Mouse (Mus musculus): ENCODE measurements at regions not wholly inside any gene's neighbourhood (a gene's known extent, or its start where the extent isn't known, plus 50 kb on each side); places are given as distances from the start of the nearest gene placed in this dataset.

GRCm38 (mm10) chr4:153604695-153605485 is 122.3 kb upstream of the Ajap1 start:
- H3K36me3 ChIP-seq (ENCODE audit: insufficient read depth, low read length) = no peaks in the 10 kb centered on the region
- no peaks in the 10 kb centered on the region for H3K4me1 ChIP-seq (ENCODE audit: insufficient read depth, low read length)
- H3K4me2 ChIP-seq (replicated peaks; ENCODE audit: low read depth, low read length) = no peak overlapping the region
- no peaks in the 10 kb centered on the region for H3K27me3 ChIP-seq (ENCODE audit: insufficient read depth, low read length)
- WGBS = 89% methylated on average over 16 of the region's 16 CpGs
- H3K4me3 ChIP-seq (ENCODE audit: low read length) = no peak overlapping the region
- no peak overlapping the region for H3K27ac ChIP-seq (ENCODE audit: low read length)
- no peak for ATAC-seq (ENCODE audit: low FRiP score, low TSS enrichment)
- H3K9me3 ChIP-seq (ENCODE audit: low read length) = no peaks in the 10 kb centered on the region
- no peak overlapping the region for H3K9ac ChIP-seq (replicated peaks; ENCODE audit: low read length)

DNA sequence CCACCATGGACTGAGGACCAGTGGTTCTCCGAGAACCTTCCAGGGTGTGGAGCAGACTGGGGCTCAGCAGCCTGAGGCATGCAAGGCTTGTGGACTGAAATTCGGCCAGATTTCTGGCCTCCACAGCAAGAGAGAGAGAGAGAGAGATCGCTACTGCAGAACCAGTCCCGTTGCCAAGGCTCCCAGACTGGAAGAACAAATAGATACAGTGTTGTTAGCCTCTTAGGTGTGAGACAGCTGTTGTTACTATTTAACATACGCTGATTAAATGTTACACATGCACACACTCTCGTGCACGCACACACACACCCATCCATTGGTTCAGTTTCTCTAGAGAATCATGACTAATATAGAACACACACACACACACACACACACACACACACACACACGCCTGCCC is 133.4 kb upstream of the Ajap1 start:
- Histone ChIP-seq H3K4me1 (ENCODE audit: insufficient read depth, low read length) (no peaks in the 10 kb centered on the region), H3K4me3 (ENCODE audit: low read length) (no peak overlapping the region), H3K36me3 (ENCODE audit: insufficient read depth, low read length) (no peaks in the 10 kb centered on the region), H3K27ac (ENCODE audit: low read length) (no peak overlapping the region), H3K9me3 (ENCODE audit: low read length) (no peaks in the 10 kb centered on the region), H3K9ac (replicated peaks; ENCODE audit: low read length) (no peak overlapping the region), H3K27me3 (ENCODE audit: insufficient read depth, low read length) (no peaks in the 10 kb centered on the region), H3K4me2 (replicated peaks; ENCODE audit: low read depth, low read length) (no peak overlapping the region)
- no peak for ATAC-seq (ENCODE audit: low FRiP score, low TSS enrichment)
- 84% methylated on average over 8 of the region's 8 CpGs for WGBS

GRCm38 (mm10) chr4:153616938-153617337 is 134.3 kb upstream of the Ajap1 start:
- H3K9ac ChIP-seq (replicated peaks; ENCODE audit: low read length) = no peak overlapping the region
- H3K36me3 ChIP-seq (ENCODE audit: insufficient read depth, low read length) = no peaks in the 10 kb centered on the region
- ATAC-seq (ENCODE audit: low FRiP score, low TSS enrichment) = no peak
- H3K9me3 ChIP-seq (ENCODE audit: low read length) = no peaks in the 10 kb centered on the region
- no peaks in the 10 kb centered on the region for H3K4me1 ChIP-seq (ENCODE audit: insufficient read depth, low read length)
- no peak overlapping the region for H3K4me2 ChIP-seq (replicated peaks; ENCODE audit: low read depth, low read length)
- WGBS = 87% methylated on average over 6 of the region's 6 CpGs
- no peak overlapping the region for H3K27ac ChIP-seq (ENCODE audit: low read length)
- H3K27me3 ChIP-seq (ENCODE audit: insufficient read depth, low read length) = no peaks in the 10 kb centered on the region
- H3K4me3 ChIP-seq (ENCODE audit: low read length) = no peak overlapping the region

GRCm38 (mm10) chr4:153620871-153621270 is 138.3 kb upstream of the Ajap1 start:
- Histone ChIP-seq H3K9me3 (ENCODE audit: low read length) (no peaks in the 10 kb centered on the region), H3K9ac (replicated peaks; ENCODE audit: low read length) (no peak overlapping the region), H3K36me3 (ENCODE audit: insufficient read depth, low read length) (no peaks in the 10 kb centered on the region), H3K4me3 (ENCODE audit: low read length) (no peak overlapping the region), H3K4me1 (ENCODE audit: insufficient read depth, low read length) (no peaks in the 10 kb centered on the region), H3K27ac (ENCODE audit: low read length) (no peak overlapping the region), H3K4me2 (replicated peaks; ENCODE audit: low read depth, low read length) (no peak overlapping the region), H3K27me3 (ENCODE audit: insufficient read depth, low read length) (no peaks in the 10 kb centered on the region)
- WGBS = 68% methylated on average over 5 of the region's 5 CpGs
- no peak for ATAC-seq (ENCODE audit: low FRiP score, low TSS enrichment)

- no peak for ATAC-seq (ENCODE audit: low FRiP score, low TSS enrichment)
- Histone ChIP-seq H3K4me2 (replicated peaks; ENCODE audit: low read depth, low read length) (no peak overlapping the region), H3K27ac (ENCODE audit: low read length) (no peak overlapping the region), H3K36me3 (ENCODE audit: insufficient read depth, low read length) (no peaks in the 10 kb centered on the region), H3K4me3 (ENCODE audit: low read length) (no peak overlapping the region), H3K4me1 (ENCODE audit: insufficient read depth, low read length) (no peaks in the 10 kb centered on the region), H3K27me3 (ENCODE audit: insufficient read depth, low read length) (no peaks in the 10 kb centered on the region), H3K9ac (replicated peaks; ENCODE audit: low read length) (no peak overlapping the region), H3K9me3 (ENCODE audit: low read length) (no peaks in the 10 kb centered on the region; the same call in 1 of the 2 replicates)
- 79% methylated on average over 7 of the region's 7 CpGs for WGBS
These were observed 148.6 kb upstream of the Ajap1 start for GRCm38 (mm10) chr4:153631161-153631560.

GRCm38 (mm10) chr4:153632056-153632455 is 149.4 kb upstream of the Ajap1 start:
- H3K36me3 ChIP-seq (ENCODE audit: insufficient read depth, low read length) = no peaks in the 10 kb centered on the region
- WGBS = 94% methylated on average over 5 of the region's 5 CpGs
- H3K4me2 ChIP-seq (replicated peaks; ENCODE audit: low read depth, low read length) = no peak overlapping the region

DNA sequence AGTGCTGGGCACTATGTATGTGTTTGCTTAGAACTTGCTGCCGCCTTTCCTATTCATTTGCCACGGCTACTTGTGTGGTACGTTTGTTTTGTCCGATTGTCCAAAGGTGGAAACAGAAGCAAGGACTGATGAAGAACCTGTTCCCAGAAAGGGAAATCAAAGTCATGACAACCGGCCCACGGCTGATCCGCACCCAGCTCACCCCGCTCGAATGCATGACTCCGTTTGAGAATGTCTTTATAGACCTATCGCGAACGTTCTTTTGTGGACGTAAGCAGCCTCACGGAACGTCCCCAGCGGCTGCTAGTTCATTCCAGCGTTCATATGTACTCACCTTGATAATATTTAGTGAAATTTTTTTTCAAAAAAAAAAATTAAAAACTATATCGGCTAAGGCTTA is 149.9 kb upstream of the Ajap1 start:
- 89% methylated on average over 19 of the region's 19 CpGs for WGBS
- no peak for ATAC-seq (ENCODE audit: low FRiP score, low TSS enrichment)
- Histone ChIP-seq H3K36me3 (ENCODE audit: insufficient read depth, low read length) (no peaks in the 10 kb centered on the region), H3K9ac (replicated peaks; ENCODE audit: low read length) (no peak overlapping the region), H3K4me2 (replicated peaks; ENCODE audit: low read depth, low read length) (no peak overlapping the region), H3K27me3 (ENCODE audit: insufficient read depth, low read length) (no peaks in the 10 kb centered on the region), H3K4me3 (ENCODE audit: low read length) (no peak overlapping the region), H3K9me3 (ENCODE audit: low read length) (no peaks in the 10 kb centered on the region; the same call in 1 of the 2 replicates), H3K27ac (ENCODE audit: low read length) (no peak overlapping the region), H3K4me1 (ENCODE audit: insufficient read depth, low read length) (no peaks in the 10 kb centered on the region)

More at GRCm38 (mm10) chr4:153632056-153632455, 149.4 kb upstream of the Ajap1 start:
- no peak overlapping the region for H3K4me3 ChIP-seq (ENCODE audit: low read length)
- no peak for ATAC-seq (ENCODE audit: low FRiP score, low TSS enrichment)
- H3K9me3 ChIP-seq (ENCODE audit: low read length) = no peaks in the 10 kb centered on the region; the same call in 1 of the 2 replicates
- no peaks in the 10 kb centered on the region for H3K27me3 ChIP-seq (ENCODE audit: insufficient read depth, low read length)
- no peaks in the 10 kb centered on the region for H3K4me1 ChIP-seq (ENCODE audit: insufficient read depth, low read length)
- no peak overlapping the region for H3K27ac ChIP-seq (ENCODE audit: low read length)
- H3K9ac ChIP-seq (replicated peaks; ENCODE audit: low read length) = no peak overlapping the region

GRCm38 (mm10) chr4:153633260-153633659 is 150.6 kb upstream of the Ajap1 start:
- 27% methylated on average over 5 of the region's 5 CpGs for WGBS
- no peak overlapping the region for H3K27ac ChIP-seq (ENCODE audit: low read length)
- no peaks in the 10 kb centered on the region for H3K27me3 ChIP-seq (ENCODE audit: insufficient read depth, low read length)
- H3K4me2 ChIP-seq (replicated peaks; ENCODE audit: low read depth, low read length) = no peak overlapping the region
- H3K9ac ChIP-seq (replicated peaks; ENCODE audit: low read length) = no peak overlapping the region
- H3K4me1 ChIP-seq (ENCODE audit: insufficient read depth, low read length) = no peaks in the 10 kb centered on the region
- no peak overlapping the region for H3K4me3 ChIP-seq (ENCODE audit: low read length)
- no peaks in the 10 kb centered on the region; the same call in 1 of the 2 replicates for H3K9me3 ChIP-seq (ENCODE audit: low read length)
- no peaks in the 10 kb centered on the region for H3K36me3 ChIP-seq (ENCODE audit: insufficient read depth, low read length)
- ATAC-seq (ENCODE audit: low FRiP score, low TSS enrichment) = no peak

GRCm38 (mm10) chr4:153634221-153634881 is 151.7 kb upstream of the Ajap1 start:
- H3K4me3 ChIP-seq (ENCODE audit: low read length) = no peak overlapping the region
- H3K9ac ChIP-seq (replicated peaks; ENCODE audit: low read length) = no peak overlapping the region
- 48% methylated on average over 15 of the region's 15 CpGs for WGBS

DNA sequence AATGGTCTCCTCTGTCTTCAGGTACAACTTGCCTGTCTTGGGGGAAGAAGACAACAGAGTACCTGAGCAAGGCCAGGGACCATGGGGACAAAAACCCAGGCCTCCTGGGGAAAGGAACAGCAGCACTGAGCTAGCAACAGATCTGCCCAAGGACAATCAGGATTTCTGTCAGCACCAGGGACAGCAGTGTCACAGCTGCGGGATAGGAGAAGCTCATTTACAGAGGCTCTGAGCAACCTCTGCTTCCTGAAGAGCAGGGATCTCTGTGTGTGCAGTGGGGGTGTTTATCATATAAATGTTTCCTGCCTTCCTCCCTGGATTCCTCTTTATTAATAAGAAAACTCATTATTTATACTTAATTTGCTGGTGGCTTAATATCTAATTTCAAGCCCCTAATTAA is 155.4 kb upstream of the Ajap1 start:
- no peaks in the 10 kb centered on the region for H3K4me1 ChIP-seq (ENCODE audit: insufficient read depth, low read length)

More at GRCm38 (mm10) chr4:153634221-153634881, 151.7 kb upstream of the Ajap1 start:
- H3K4me2 ChIP-seq (replicated peaks; ENCODE audit: low read depth, low read length) = no peak overlapping the region
- no peak for ATAC-seq (ENCODE audit: low FRiP score, low TSS enrichment)
- no peak overlapping the region for H3K27ac ChIP-seq (ENCODE audit: low read length)
- H3K9me3 ChIP-seq (ENCODE audit: low read length) = no peaks in the 10 kb centered on the region; the same call in 1 of the 2 replicates
- H3K36me3 ChIP-seq (ENCODE audit: insufficient read depth, low read length) = no peaks in the 10 kb centered on the region
- H3K27me3 ChIP-seq (ENCODE audit: insufficient read depth, low read length) = no peaks in the 10 kb centered on the region
- H3K4me1 ChIP-seq (ENCODE audit: insufficient read depth, low read length) = no peaks in the 10 kb centered on the region

More for the DNA sequence above, 155.4 kb upstream of the Ajap1 start:
- Histone ChIP-seq H3K36me3 (ENCODE audit: insufficient read depth, low read length) (no peaks in the 10 kb centered on the region), H3K27me3 (ENCODE audit: insufficient read depth, low read length) (no peaks in the 10 kb centered on the region), H3K9ac (replicated peaks; ENCODE audit: low read length) (no peak overlapping the region), H3K27ac (ENCODE audit: low read length) (no peak overlapping the region), H3K4me2 (replicated peaks; ENCODE audit: low read depth, low read length) (no peak overlapping the region), H3K9me3 (ENCODE audit: low read length) (no peaks in the 10 kb centered on the region), H3K4me3 (ENCODE audit: low read length) (no peak overlapping the region)
- WGBS = 0% methylated on average over 1 of the region's 1 CpGs
- ATAC-seq (ENCODE audit: low FRiP score, low TSS enrichment) = no peak
